Mouse (Mus musculus): ENCODE measurements around the gene Lztfl1.

DNA sequence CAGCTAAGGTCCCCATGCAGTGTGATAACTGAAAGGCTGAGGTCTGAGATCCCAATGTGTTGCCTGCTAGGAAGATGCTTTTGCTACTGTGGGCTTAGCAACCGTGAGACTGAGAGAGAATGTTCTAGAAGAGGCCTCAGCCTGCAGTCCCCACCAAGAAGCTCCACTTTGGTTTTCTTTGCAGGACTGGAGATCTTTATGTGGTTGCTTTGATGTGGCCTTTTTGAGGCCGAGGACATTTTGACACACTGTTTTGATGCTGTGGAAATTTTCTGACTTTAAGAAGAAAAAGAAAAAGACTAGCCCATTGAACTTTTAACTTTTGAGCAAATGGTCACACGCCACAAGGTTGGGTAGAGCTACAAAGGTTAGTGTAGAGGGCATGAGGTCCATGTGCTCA lies 43.3 kb upstream of the Lztfl1 start:
- TF ChIP-seq CTCF (IDR thresholded peaks at IDR 0.05; ENCODE audit: insufficient read depth, low read depth, low read length) (no peak), POLR2A (IDR thresholded peaks at IDR 0.05; ENCODE audit: insufficient read depth, low read depth, low read length) (no peak)

Measured in olfactory bulb, adult 2 months (tissue).